ENCODE assay signal across 12 mouse cellular contexts in the genomic region with DNA sequence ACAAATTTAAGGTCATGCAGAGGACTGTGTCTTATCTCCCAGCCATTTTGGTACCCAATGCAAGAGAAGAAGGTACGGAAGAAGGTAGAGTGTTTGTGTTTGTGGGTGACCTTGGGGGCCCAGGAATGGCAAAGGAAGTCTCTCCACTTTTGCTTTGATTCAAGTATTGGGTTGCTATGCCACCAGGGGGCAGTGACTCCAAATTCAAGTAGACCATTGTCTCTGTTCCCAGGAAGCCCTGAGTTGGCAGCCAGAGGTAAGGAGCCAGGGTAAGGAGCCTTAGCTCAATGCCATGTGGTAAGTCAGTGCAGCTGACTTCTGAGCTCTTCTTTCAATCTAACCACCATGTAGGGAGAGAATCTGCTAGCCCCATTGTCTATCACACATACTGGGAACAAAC. TPM values are rescaled to one million over a fixed set of nuclear protein-coding genes. Genes with fewer than 3 reads are reported as not detected.
DNase-seq lines count a peak whose midpoint lies in the region; ATAC-seq and TF ChIP-seq lines count a peak whose summit lies in the region.
"Had no signal": no experiment of that assay in that cellular context is flagged by ENCODE, and none has a peak within 500 bp of the region (broad histone marks: within the 10 kb centered on the region; RNA-seq: fewer than 3 reads in every experiment).

No protein-coding gene starts in this region.

- H3K27ac ChIP-seq in gastrocnemius, adult 2 months, result no peak overlapping the region
- H3K27ac ChIP-seq in limb, embryonic 11.5 days (replicated peaks; ENCODE audit: low read depth, low read length), result no peak overlapping the region
- no peak overlapping the region for H3K27ac ChIP-seq in limb, embryonic 10.5 days
- no peak overlapping the region for H3K27ac ChIP-seq in midbrain, embryonic 13.5 days

- no peaks in the 10 kb centered on the region for H3K4me1 ChIP-seq in limb, embryonic 11.5 days (ENCODE audit: control insufficient read depth, insufficient read depth, low read length)
- H3K4me1 ChIP-seq in limb, embryonic 10.5 days, result no peaks in the 10 kb centered on the region
- no peaks in the 10 kb centered on the region for H3K4me1 ChIP-seq in midbrain, embryonic 13.5 days (replicated peaks)

- no peaks in the 10 kb centered on the region for H3K36me3 ChIP-seq in limb, embryonic 11.5 days (ENCODE audit: control insufficient read depth, insufficient read depth, low read length)
- H3K36me3 ChIP-seq in limb, embryonic 10.5 days, result no peaks in the 10 kb centered on the region
- no peaks in the 10 kb centered on the region for H3K36me3 ChIP-seq in midbrain, embryonic 13.5 days

- ATAC-seq in limb, embryonic 11.5 days (ENCODE audit: insufficient number of reproducible peaks, low FRiP score, low TSS enrichment, low read depth), result no peak
- ATAC-seq in inflammation-experienced regulatory T-cells, adult 6 months, result no peak
- no peak for ATAC-seq in midbrain, embryonic 13.5 days

- 75% methylated on average over 1 of the region's 1 CpGs for WGBS in limb, embryonic 11.5 days
- WGBS in limb, embryonic 10.5 days, result 85% methylated on average over 1 of the region's 1 CpGs
- WGBS in midbrain, embryonic 13.5 days, result 88% methylated on average over 1 of the region's 1 CpGs

- no peak for DNase-seq in gastrocnemius, adult 2 months
- DNase-seq in gastrocnemius, adult 18-20 months (ENCODE audit: low spot score), result no peak
- peak; percentile 21 for DNase-seq in limb, embryonic 11.5 days (ENCODE audit: low spot score)
- DNase-seq in limb, embryonic 10.5 days (ENCODE audit: low spot score), result no peak
- peak; percentile 25 for DNase-seq in R1 (ENCODE audit: low read depth, low spot score)
- DNase-seq in lung, postnatal 14 days, result peak; percentile 57
- DNase-seq: cerebellum, adult 9-10 months; thymus, postnatal 36 days had no signal

- no peaks in the 10 kb centered on the region for H3K9me3 ChIP-seq in limb, embryonic 11.5 days (ENCODE audit: control insufficient read depth, low read length)
- H3K9me3 ChIP-seq in limb, embryonic 10.5 days (replicated peaks), result no peaks in the 10 kb centered on the region
- no peaks in the 10 kb centered on the region for H3K9me3 ChIP-seq in midbrain, embryonic 13.5 days

- H3K4me2 ChIP-seq in limb, embryonic 11.5 days (ENCODE audit: low read depth, severe bottlenecking), result no peak overlapping the region
- no peak overlapping the region for H3K4me2 ChIP-seq in midbrain, embryonic 13.5 days (replicated peaks)

- peak; percentile 41 for TF ChIP-seq CTCF in gastrocnemius, adult 2 months (IDR thresholded peaks at IDR 0.05)

- intact Hi-C loops in gastrocnemius, adult 2 months (cut with DNase I), result no loop called here

- H3K4me3 ChIP-seq in gastrocnemius, adult 2 months, result no peak overlapping the region
- no peak overlapping the region for H3K4me3 ChIP-seq in limb, embryonic 11.5 days (ENCODE audit: low read depth, low read length)
- no peak overlapping the region for H3K4me3 ChIP-seq in limb, embryonic 10.5 days
- H3K4me3 ChIP-seq in midbrain, embryonic 13.5 days (replicated peaks), result no peak overlapping the region

- no peaks in the 10 kb centered on the region for H3K27me3 ChIP-seq in limb, embryonic 11.5 days (ENCODE audit: control insufficient read depth, insufficient read depth, low read length)
- peaks cover 52% of the 10 kb centered on the region for H3K27me3 ChIP-seq in limb, embryonic 10.5 days (ENCODE audit: low read depth, poor library complexity, severe bottlenecking)
- H3K27me3 ChIP-seq in midbrain, embryonic 13.5 days, result no peaks in the 10 kb centered on the region

- H3K9ac ChIP-seq in limb, embryonic 11.5 days (ENCODE audit: low read length), result no peak overlapping the region
- H3K9ac ChIP-seq in midbrain, embryonic 13.5 days (replicated peaks), result no peak overlapping the region

RNA-seq across cellular contexts. Expression of a gene that starts 7.9 kb away (rescaled TPM):
- not detected for total RNA-seq in gastrocnemius, adult 2 months (2021)
- not detected for total RNA-seq in gastrocnemius, adult 18-20 months (2021)
- polyA plus RNA-seq in limb, embryonic 11.5 days (2014; fragmentation: Nextera tagmentation; extraction: Ambion mirVana), result 0.07 TPM in 1 of 2 replicates, not detected in the other
- polyA plus RNA-seq in limb, embryonic 10.5 days (2016; fragmentation: Nextera tagmentation; extraction: Ambion mirVana), result 0.04 and 0.10 TPM in 2 replicates
- polyA plus RNA-seq in inflammation-experienced regulatory T-cells, adult 6 months (2017; shearing (Covaris generic)), result under 1 TPM in 1 of 3 experiments, not detected in 2; 0.44 TPM
- 0.10 and 0.11 TPM in 2 replicates for polyA plus RNA-seq in midbrain, embryonic 13.5 days (2015; fragmentation: Nextera tagmentation; extraction: Ambion mirVana)

RNA-seq across cellular contexts. Expression of a gene that starts 11.0 kb away (rescaled TPM):
- not detected for total RNA-seq in gastrocnemius, adult 2 months (2021)
- not detected for total RNA-seq in gastrocnemius, adult 18-20 months (2021)
- polyA plus RNA-seq in limb, embryonic 11.5 days (2014; fragmentation: Nextera tagmentation; extraction: Ambion mirVana), result 0.18 TPM in 1 of 2 replicates, not detected in the other
- not detected in 2 replicates for polyA plus RNA-seq in limb, embryonic 10.5 days (2016; fragmentation: Nextera tagmentation; extraction: Ambion mirVana)
- polyA plus RNA-seq in inflammation-experienced regulatory T-cells, adult 6 months (2017; shearing (Covaris generic)), result not detected
- not detected in 2 replicates for polyA plus RNA-seq in midbrain, embryonic 13.5 days (2015; fragmentation: Nextera tagmentation; extraction: Ambion mirVana)
- polyA plus RNA-seq: intestine, embryonic 14.5 days; liver, embryonic 16.5 days had no signal

RNA-seq across cellular contexts. Expression of a gene that starts 21.4 kb away (rescaled TPM):
- 1 to 10 TPM; 2.4 to 3.2 TPM for total RNA-seq in gastrocnemius, adult 2 months (2021)
- total RNA-seq in gastrocnemius, adult 18-20 months (2021), result 1 to 10 TPM; 1.9 to 2.9 TPM
- 6.9 and 9.1 TPM in 2 replicates for polyA plus RNA-seq in limb, embryonic 11.5 days (2014; fragmentation: Nextera tagmentation; extraction: Ambion mirVana)
- polyA plus RNA-seq in limb, embryonic 10.5 days (2016; fragmentation: Nextera tagmentation; extraction: Ambion mirVana), result 5.1 and 6.2 TPM in 2 replicates
- not detected for polyA plus RNA-seq in inflammation-experienced regulatory T-cells, adult 6 months (2017; shearing (Covaris generic))
- 10.0 and 12.0 TPM in 2 replicates for polyA plus RNA-seq in midbrain, embryonic 13.5 days (2015; fragmentation: Nextera tagmentation; extraction: Ambion mirVana)

Comparison
In these comparisons a context has a peak if more than half of its experiments do, and no peak if none do; other contexts are left out.
1. DNase-seq: peak in limb, embryonic 11.5 days (single experiment), R1 (single experiment) and lung, postnatal 14 days (single experiment); none in gastrocnemius, adult 2 months (single experiment), gastrocnemius, adult 18-20 months (single experiment) and limb, embryonic 10.5 days (single experiment).